Mouse (Mus musculus) stomach, postnatal 0 days (tissue): ENCODE measurements at regions not wholly inside any gene's neighbourhood (a gene's known extent, or its start where the extent isn't known, plus 50 kb on each side); places are given as distances from the start of the nearest gene placed in this dataset.

Experiments used
- CTCF ChIP-seq: IDR thresholded peaks from 2 replicates; pipeline ENCODE4 v1.5.1; 2016; ENCODE audit warnings: antibody characterized with exemption, low read depth, mild to moderate bottlenecking, moderate library complexity
- EP300 ChIP-seq: optimal IDR thresholded peaks from 2 replicates; pipeline ENCODE3; 2016; ENCODE audit warnings: antibody characterized with exemption

- no peak for TF ChIP-seq CTCF
- TF ChIP-seq EP300: no peak
Observed at GRCm38 (mm10) chr17:61288590-61288989, 1592.5 kb downstream of the Efna5 start.
